Mouse (Mus musculus) spleen, postnatal 10 days (tissue): Measurements from ENCODE around the gene Vps4a.
"Not testable (repeated sequence)": the region's sequence is repeated elsewhere in the genome, so short reads cannot be mapped to it uniquely, and the experiment has no call there.

ENCODE experiments used
- DNase-seq, 2 experiments: peaks; one replicate each; pipeline ENCODE4 v3.0.0; 2021 to 2022; ENCODE audit warnings: low spot score in 2 of 2

The Vps4a gene

GRCm38 (mm10) chr8:107030650-107031576 lies at the start of gene Vps4a:
TSS of gene Vps4a (plus strand) at chr8:107031222.
- peak; percentile 96 to 99 for DNase-seq

DNA sequence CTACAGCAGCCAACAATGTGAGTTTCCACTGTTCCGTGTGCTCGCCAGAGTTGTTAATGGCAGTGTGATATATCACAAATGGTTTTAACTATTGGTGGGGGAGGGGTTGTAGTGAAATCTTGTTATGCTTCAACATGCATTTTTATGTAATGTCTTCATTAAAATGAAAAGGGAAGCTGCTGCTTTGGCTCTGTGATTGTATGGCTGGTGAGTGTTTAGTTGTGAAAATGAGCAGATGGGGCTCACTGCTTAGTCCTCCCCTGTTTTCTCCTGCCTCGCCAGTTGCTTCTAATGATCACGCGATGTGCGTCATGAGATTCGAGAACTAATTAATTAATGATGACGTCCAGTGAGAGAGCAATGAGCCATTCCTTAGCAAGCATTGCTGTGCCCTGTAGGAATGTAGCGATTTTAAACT lies 45.6 kb upstream of the Vps4a start:
- no peak for DNase-seq

GRCm38 (mm10) chr8:106985951-106986350 lies 45.1 kb upstream of the Vps4a start:
- DNase-seq: no peak

GRCm38 (mm10) chr8:106987557-106987956 lies 43.5 kb upstream of the Vps4a start:
- DNase-seq: no peak

GRCm38 (mm10) chr8:106991393-106991792 lies 39.6 kb upstream of the Vps4a start:
- DNase-seq: no peak

DNA sequence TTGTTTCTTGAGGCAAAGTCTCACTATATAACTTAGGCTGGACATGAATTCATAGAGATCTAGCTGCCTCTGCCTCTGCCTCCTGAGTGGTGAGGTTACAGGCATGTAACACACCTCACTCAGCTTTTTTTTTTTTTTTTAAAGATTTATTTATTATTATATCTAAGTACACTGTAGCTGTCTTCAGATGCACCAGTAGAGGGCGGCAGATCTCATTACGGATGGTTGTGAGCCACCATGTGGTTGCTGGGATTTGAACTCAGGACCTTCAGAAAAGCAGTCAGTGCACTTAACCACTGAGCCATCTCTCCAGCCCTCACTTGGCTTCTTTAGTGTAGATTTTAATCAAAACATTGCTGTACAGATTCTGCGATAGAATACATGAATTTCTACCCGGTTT lies 34.7 kb upstream of the Vps4a start:
- DNase-seq: peak in 1 of 2 experiments; percentile 24

DNA sequence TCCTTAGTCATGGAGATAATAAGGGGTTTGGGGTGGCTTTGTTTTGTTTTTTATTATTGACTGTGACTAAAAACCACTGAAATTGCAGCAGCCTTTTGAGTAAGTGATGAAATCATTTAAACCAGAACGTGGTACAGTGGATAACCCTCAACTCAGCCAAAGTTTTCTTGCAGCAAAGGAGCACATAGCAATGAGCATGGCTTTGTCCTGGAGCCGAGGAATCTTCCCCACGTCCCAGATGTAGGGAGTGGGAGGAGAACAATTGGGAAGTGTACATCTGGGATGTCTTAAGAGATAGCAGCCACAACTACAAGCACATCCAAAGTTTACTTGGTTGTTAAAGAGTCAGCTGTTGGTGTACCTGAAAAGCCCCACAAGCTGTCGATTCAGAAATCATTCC lies 33.6 kb upstream of the Vps4a start:
- DNase-seq: no peak

GRCm38 (mm10) chr8:106999068-106999467 lies 32.0 kb upstream of the Vps4a start:
- no peak for DNase-seq

DNA sequence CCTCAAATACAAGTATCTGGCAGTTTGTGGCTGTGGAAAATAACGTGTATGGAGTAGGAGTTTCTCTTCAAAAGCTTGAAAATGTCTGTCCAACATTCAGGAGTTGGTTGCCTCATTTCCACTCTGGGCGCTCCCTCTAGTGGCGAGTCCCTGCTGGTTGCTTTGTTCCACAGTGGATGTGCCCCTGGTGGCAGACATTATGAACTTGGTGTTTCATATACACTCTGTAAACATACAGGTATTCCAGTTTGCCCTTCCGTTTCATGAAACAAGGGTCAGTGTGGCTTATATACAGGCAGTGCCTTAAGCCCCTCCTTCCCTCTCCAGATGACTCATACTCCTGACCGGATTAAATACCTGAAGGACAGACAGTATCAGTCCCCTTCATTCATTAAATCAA lies 28.5 kb upstream of the Vps4a start:
- DNase-seq: peak; percentile 65 to 90

DNA sequence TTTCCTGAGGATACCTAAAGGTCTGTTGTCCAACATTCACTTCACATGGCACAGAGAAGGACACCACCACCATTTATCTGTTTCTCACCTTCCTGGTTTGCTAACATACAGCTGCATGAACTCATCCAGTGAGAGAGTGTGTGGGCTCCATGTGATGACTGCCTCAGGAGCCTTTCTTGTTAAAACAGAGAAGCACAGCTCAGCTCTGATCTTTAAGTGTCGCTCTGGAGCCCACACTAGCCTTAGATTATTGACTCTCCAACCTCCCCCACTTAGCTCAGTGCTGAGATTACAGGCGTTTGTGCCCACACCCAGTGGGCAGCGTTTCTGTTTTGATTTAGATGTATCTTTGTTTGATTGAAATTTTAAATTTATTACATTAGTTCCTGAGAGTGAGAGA lies 23.2 kb upstream of the Vps4a start:
- no peak for DNase-seq

GRCm38 (mm10) chr8:107012666-107013065 lies 18.4 kb upstream of the Vps4a start:
- no peak for DNase-seq

DNA sequence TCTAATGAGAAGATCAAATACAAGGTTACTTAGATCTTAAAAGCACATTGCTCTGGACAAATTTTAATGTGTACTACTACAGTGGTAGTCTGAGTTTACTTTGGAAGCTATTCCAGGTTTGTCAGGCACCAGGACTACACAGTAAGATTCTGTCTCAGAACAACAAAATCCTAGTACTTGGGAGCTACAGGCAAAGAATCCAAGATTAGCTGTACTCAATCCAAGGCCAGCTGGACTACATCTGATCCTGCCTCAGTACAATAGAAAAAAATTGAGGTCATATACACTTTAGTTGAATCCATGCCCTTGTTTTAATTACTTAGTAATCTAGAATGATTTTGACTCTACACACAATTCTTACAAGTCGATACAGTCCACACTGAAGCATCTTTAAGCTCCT lies 16.1 kb upstream of the Vps4a start:
- DNase-seq: no peak

GRCm38 (mm10) chr8:107023479-107023878 lies 7.5 kb upstream of the Vps4a start:
- DNase-seq: no peak

- no peak for DNase-seq
Observed at GRCm38 (mm10) chr8:107029310-107029709, 1.7 kb upstream of the Vps4a start.

GRCm38 (mm10) chr8:107030058-107030457 lies 964 bp upstream of the Vps4a start:
- no peak for DNase-seq

DNA sequence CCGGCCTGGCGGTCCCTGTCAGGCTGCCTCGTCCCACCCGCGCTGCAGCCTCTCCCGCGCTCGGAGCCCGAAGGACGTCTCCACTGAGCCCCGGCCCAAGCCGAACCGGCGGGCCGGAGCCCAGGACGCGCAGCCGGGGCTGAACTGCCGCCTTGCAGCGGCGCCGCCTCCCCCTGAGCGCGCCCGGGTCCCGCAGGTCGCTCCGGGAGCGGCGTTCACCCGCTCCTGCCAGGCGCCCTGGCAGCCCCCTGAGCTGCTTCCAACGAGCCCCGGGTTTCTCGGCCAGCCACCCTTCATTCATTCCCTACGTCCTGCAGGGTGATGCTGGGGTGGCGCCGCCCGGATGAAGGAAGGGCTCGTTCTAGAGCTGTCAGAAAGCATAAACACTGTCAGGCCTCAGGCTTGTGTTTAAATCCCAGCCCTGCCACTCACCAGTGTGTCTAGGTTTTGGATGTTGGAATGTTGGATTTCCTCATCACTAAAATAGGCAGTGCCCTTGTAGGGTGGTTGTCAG lies 612 bp downstream of the Vps4a start:
- no peak for DNase-seq

GRCm38 (mm10) chr8:107033609-107034008 lies 2.6 kb downstream of the Vps4a start:
- not testable (repeated sequence) for DNase-seq

GRCm38 (mm10) chr8:107035641-107036040 lies 4.6 kb downstream of the Vps4a start:
- no peak for DNase-seq

GRCm38 (mm10) chr8:107036626-107037025 lies 5.6 kb downstream of the Vps4a start:
- DNase-seq: no peak

DNA sequence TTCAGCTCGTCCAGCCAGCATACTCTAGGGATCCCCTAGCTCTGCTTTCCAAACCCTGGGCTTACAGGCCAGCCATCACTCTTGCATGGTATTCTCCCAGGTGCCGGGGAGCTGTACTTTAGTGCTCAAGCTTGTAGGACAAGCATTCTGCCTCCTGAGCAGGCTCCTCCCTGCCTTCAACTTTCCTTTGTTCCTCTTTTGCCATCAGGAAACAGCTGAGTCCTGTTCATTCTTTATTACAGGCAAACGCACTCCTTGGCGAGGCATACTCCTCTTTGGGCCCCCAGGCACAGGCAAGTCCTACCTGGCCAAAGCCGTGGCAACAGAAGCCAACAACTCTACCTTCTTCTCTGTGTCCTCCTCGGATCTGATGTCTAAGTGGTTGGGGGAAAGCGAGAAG lies 9.6 kb downstream of the Vps4a start:
- no peak for DNase-seq

DNA sequence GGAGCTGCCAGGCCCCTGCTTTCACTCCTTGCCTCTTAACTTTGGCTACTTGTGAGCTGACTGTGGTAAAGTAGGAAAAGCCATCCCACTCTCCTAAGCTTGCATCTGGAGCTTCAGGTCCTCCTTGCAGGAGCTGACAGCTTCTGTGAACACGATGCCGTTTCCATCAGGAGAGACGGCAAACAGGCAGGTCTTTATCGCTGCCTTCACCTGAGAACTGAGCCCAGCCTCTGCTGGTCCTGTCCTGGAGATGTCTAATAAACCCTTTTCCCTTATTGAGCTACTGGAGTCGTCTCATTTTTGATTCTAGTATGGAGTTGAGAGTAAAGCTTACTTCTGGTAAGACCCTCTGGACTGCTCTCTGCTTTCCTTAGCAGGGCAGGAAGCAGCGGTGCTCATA lies 14.5 kb downstream of the Vps4a start:
- no peak for DNase-seq

GRCm38 (mm10) chr8:107046976-107047375 lies 16.0 kb downstream of the Vps4a start:
- DNase-seq: no peak
